Mouse (Mus musculus): ENCODE results near the gene Cadps2.

DNA sequence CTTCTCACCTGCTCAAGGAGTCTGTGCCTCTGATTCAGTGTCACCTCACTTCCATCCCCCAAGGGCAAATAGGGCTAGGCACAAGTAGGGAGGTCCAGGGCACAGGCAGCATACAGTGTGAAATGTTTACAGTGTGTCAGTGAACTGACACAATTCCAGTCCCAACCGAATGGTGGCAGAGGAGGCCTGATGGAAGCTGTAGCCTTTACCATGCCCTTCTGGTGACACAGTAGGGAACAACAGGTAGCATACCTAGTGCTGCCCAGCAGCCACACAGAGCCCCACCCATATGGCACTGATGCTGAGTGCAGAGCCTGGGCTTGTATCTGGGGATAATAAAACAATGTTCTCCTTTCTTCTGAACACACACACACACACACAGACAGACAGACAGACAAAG is 61.6 kb downstream of the Cadps2 start:
- no peak for TF ChIP-seq POLR2A (IDR thresholded peaks at IDR 0.05; ENCODE audit: borderline replicate concordance, insufficient read depth, low read length)
- TF ChIP-seq CTCF (IDR thresholded peaks at IDR 0.05; ENCODE audit: borderline replicate concordance, insufficient read depth, low read depth, low read length) = peak; percentile 81

Measured in cerebellum, adult 2 months (tissue).